Mouse (Mus musculus): ENCODE results near the gene Spsb2. TPM values are rescaled to one million over a fixed set of nuclear protein-coding genes. Genes with fewer than 3 reads are reported as not detected.

The Spsb2 gene
- 4.5 and 6.6 TPM in 2 replicates for polyA plus RNA-seq (2014; fragmentation: Nextera tagmentation; extraction: Ambion mirVana)

DNA sequence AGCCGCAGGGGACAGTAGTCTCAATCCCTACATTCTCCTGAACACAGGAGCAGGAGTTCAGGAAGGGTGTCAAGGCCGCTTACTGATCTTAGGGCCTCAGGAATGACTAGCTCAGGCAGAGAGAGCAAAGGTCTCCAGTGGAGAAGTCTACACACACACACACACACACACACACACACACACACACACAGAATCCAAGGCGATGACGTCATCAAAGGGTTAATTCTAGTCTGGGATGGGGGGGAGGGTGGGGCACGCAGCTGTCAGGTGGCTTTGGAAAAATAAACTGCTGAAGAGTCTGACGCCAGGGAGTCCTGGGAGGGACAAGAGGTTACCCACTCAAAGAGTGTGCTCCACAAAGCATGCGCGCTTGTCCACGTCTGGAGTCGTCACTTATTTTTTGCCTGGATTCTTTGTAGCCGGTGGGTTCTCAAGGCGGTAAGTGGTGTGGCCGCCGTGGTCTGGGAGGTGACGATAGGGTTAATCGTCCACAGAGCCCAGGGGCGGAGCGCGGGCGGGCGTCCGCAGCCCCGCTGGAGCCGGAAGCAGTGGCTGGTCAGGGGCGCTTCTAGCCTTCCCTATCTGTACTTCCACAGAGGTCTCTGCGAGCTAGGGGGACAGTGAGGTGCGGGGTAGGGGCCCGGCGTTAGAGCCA lies at the start of gene Spsb2:
Gene Spsb2 (plus strand): TSS at position 304 of the 655 bp plus-strand sequence.
- Histone ChIP-seq H3K4me1 (ENCODE audit: control insufficient read depth, insufficient read depth, low read length) (peaks cover 37% of the 10 kb centered on the region), H3K4me3 (ENCODE audit: low read depth, low read length) (peak within 1 kb of the TSS; percentile 68), H3K27me3 (ENCODE audit: control insufficient read depth, insufficient read depth, low read length) (no peaks in the 10 kb centered on the region), H3K4me2 (peak within 1 kb of the TSS; percentile 92), H3K9me3 (replicated peaks; ENCODE audit: control insufficient read depth, low read length) (no peaks in the 10 kb centered on the region), H3K9ac (ENCODE audit: low read depth, low read length) (peak within 1 kb of the TSS; percentile 84), H3K36me3 (ENCODE audit: control insufficient read depth, insufficient read depth, low read length) (peaks cover 12% of the 10 kb centered on the region), H3K27ac (ENCODE audit: low read depth, low read length) (peak within 1 kb of the TSS; percentile 92)
- WGBS (ENCODE audit: insufficient replicate concordance), result 4% methylated on average over 29 of the region's 29 CpGs
- ATAC-seq (replicated peaks; ENCODE audit: insufficient number of reproducible peaks, low FRiP score, low TSS enrichment), result peak; percentile 72

GRCm38 (mm10) chr6:124758849-124759232 lies 49.6 kb upstream of the Spsb2 start:
- H3K36me3 ChIP-seq (ENCODE audit: control insufficient read depth, insufficient read depth, low read length), result no peaks in the 10 kb centered on the region
- no peak for ATAC-seq (replicated peaks; ENCODE audit: insufficient number of reproducible peaks, low FRiP score, low TSS enrichment)
- H3K4me2 ChIP-seq, result peak overlapping the region; percentile 49
- H3K4me1 ChIP-seq (ENCODE audit: control insufficient read depth, insufficient read depth, low read length), result peaks cover 32% of the 10 kb centered on the region
- WGBS (ENCODE audit: insufficient replicate concordance), result 43% methylated on average over 2 of the region's 2 CpGs
- no peak overlapping the region for H3K4me3 ChIP-seq (ENCODE audit: low read depth, low read length)
- peaks cover 11% of the 10 kb centered on the region; the same call in 1 of the 2 replicates for H3K27me3 ChIP-seq (ENCODE audit: control insufficient read depth, insufficient read depth, low read length)
- peak overlapping the region; percentile 46 for H3K9ac ChIP-seq (ENCODE audit: low read depth, low read length)
- no peaks in the 10 kb centered on the region for H3K9me3 ChIP-seq (replicated peaks; ENCODE audit: control insufficient read depth, low read length)
- peak overlapping the region; percentile 46; the same call in 1 of the 2 replicates for H3K27ac ChIP-seq (ENCODE audit: low read depth, low read length)

DNA sequence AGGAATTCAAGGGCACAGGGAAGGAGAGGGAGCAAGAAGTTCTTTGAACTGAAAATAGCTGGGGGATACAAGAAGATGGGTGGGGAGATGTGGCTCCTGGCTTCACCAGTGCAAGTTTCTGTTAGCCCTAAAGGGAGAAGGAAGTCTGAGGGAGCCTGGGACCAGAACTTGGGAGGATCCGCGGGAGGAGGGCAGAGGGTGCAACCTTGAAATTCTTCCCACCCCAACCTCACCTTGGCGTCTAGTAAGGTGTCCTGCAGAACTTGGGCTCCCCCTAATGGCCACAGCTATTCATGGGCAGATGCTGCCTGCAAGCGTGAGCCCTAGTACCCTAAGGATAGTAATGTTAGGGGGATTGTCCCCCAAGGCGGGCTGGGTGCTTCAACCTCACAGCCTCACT lies 49.2 kb upstream of the Spsb2 start:
- peak overlapping the region; percentile 49 for H3K4me2 ChIP-seq
- 1% methylated on average over 5 of the region's 5 CpGs for WGBS (ENCODE audit: insufficient replicate concordance)
- H3K27me3 ChIP-seq (ENCODE audit: control insufficient read depth, insufficient read depth, low read length), result peaks cover 11% of the 10 kb centered on the region
- H3K9ac ChIP-seq (ENCODE audit: low read depth, low read length), result peak overlapping the region; percentile 46
- peaks cover 29% of the 10 kb centered on the region for H3K4me1 ChIP-seq (ENCODE audit: control insufficient read depth, insufficient read depth, low read length)
- H3K9me3 ChIP-seq (replicated peaks; ENCODE audit: control insufficient read depth, low read length), result no peaks in the 10 kb centered on the region
- H3K36me3 ChIP-seq (ENCODE audit: control insufficient read depth, insufficient read depth, low read length), result no peaks in the 10 kb centered on the region
- ATAC-seq (replicated peaks; ENCODE audit: insufficient number of reproducible peaks, low FRiP score, low TSS enrichment), result no peak
- no peak overlapping the region for H3K4me3 ChIP-seq (ENCODE audit: low read depth, low read length)
- H3K27ac ChIP-seq (ENCODE audit: low read depth, low read length), result peak overlapping the region; percentile 46; the same call in 1 of the 2 replicates

DNA sequence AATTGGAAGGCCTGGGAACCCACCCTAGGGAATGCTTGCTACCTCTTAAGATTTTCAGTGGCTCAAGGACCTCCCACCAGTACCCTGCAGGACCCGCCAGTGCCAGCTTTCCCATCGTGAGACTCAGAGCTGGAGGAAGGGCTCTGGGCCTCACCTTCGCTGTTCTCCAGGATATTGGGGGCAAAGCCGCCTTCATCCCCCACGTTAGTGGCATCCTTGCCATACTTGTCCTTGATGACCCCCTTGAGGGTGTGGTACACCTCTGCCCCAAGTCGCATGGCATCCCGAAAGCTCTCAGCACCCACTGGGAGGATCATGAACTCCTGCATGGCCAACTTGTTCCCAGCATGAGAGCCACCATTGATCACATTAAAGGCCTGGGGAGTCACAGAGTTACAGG lies 42.5 kb upstream of the Spsb2 start:
- no peaks in the 10 kb centered on the region for H3K36me3 ChIP-seq (ENCODE audit: control insufficient read depth, insufficient read depth, low read length)
- H3K4me2 ChIP-seq, result no peak overlapping the region
- 78% methylated on average over 7 of the region's 7 CpGs for WGBS (ENCODE audit: insufficient replicate concordance)
- H3K27me3 ChIP-seq (ENCODE audit: control insufficient read depth, insufficient read depth, low read length), result peaks cover 19% of the 10 kb centered on the region
- H3K27ac ChIP-seq (ENCODE audit: low read depth, low read length), result no peak overlapping the region
- peaks cover 22% of the 10 kb centered on the region for H3K4me1 ChIP-seq (ENCODE audit: control insufficient read depth, insufficient read depth, low read length)
- H3K9me3 ChIP-seq (replicated peaks; ENCODE audit: control insufficient read depth, low read length), result no peaks in the 10 kb centered on the region
- no peak overlapping the region for H3K9ac ChIP-seq (ENCODE audit: low read depth, low read length)
- H3K4me3 ChIP-seq (ENCODE audit: low read depth, low read length), result no peak overlapping the region
- no peak for ATAC-seq (replicated peaks; ENCODE audit: insufficient number of reproducible peaks, low FRiP score, low TSS enrichment)

GRCm38 (mm10) chr6:124767536-124767919 lies 40.9 kb upstream of the Spsb2 start:
- peaks cover 18% of the 10 kb centered on the region for H3K27me3 ChIP-seq (ENCODE audit: control insufficient read depth, insufficient read depth, low read length)
- H3K4me1 ChIP-seq (ENCODE audit: control insufficient read depth, insufficient read depth, low read length), result peaks cover 22% of the 10 kb centered on the region
- ATAC-seq (replicated peaks; ENCODE audit: insufficient number of reproducible peaks, low FRiP score, low TSS enrichment), result no peak
- no peak overlapping the region for H3K4me3 ChIP-seq (ENCODE audit: low read depth, low read length)
- WGBS (ENCODE audit: insufficient replicate concordance), result 44% methylated on average over 4 of the region's 4 CpGs
- H3K9ac ChIP-seq (ENCODE audit: low read depth, low read length), result no peak overlapping the region
- H3K27ac ChIP-seq (ENCODE audit: low read depth, low read length), result no peak overlapping the region
- H3K36me3 ChIP-seq (ENCODE audit: control insufficient read depth, insufficient read depth, low read length), result no peaks in the 10 kb centered on the region
- H3K4me2 ChIP-seq, result no peak overlapping the region
- H3K9me3 ChIP-seq (replicated peaks; ENCODE audit: control insufficient read depth, low read length), result no peaks in the 10 kb centered on the region

- Histone ChIP-seq H3K4me2 (peak overlapping the region; percentile 91), H3K4me3 (ENCODE audit: low read depth, low read length) (peak overlapping the region; percentile 56), H3K27me3 (ENCODE audit: control insufficient read depth, insufficient read depth, low read length) (peaks cover 16% of the 10 kb centered on the region), H3K9ac (ENCODE audit: low read depth, low read length) (no peak overlapping the region; the same call in 1 of the 2 replicates), H3K4me1 (ENCODE audit: control insufficient read depth, insufficient read depth, low read length) (peaks cover 22% of the 10 kb centered on the region), H3K27ac (ENCODE audit: low read depth, low read length) (no peak overlapping the region), H3K9me3 (replicated peaks; ENCODE audit: control insufficient read depth, low read length) (no peaks in the 10 kb centered on the region), H3K36me3 (ENCODE audit: control insufficient read depth, insufficient read depth, low read length) (no peaks in the 10 kb centered on the region)
- WGBS (ENCODE audit: insufficient replicate concordance), result 21% methylated on average over 19 of the region's 19 CpGs
- 0 out of 2 replicates have a peak, but pooled peaks have one; percentile 29 for ATAC-seq (replicated peaks; ENCODE audit: insufficient number of reproducible peaks, low FRiP score, low TSS enrichment)
Observed at GRCm38 (mm10) chr6:124767920-124768703, 40.3 kb upstream of the Spsb2 start.

GRCm38 (mm10) chr6:124768704-124769044 lies 39.8 kb upstream of the Spsb2 start:
- Histone ChIP-seq H3K27me3 (ENCODE audit: control insufficient read depth, insufficient read depth, low read length) (peaks cover 14% of the 10 kb centered on the region), H3K4me1 (ENCODE audit: control insufficient read depth, insufficient read depth, low read length) (peaks cover 22% of the 10 kb centered on the region), H3K36me3 (ENCODE audit: control insufficient read depth, insufficient read depth, low read length) (no peaks in the 10 kb centered on the region), H3K9me3 (replicated peaks; ENCODE audit: control insufficient read depth, low read length) (no peaks in the 10 kb centered on the region), H3K9ac (ENCODE audit: low read depth, low read length) (peak overlapping the region; percentile 16; the same call in 1 of the 2 replicates), H3K4me2 (peak overlapping the region; percentile 91), H3K27ac (ENCODE audit: low read depth, low read length) (no peak overlapping the region), H3K4me3 (ENCODE audit: low read depth, low read length) (peak overlapping the region; percentile 56)
- WGBS (ENCODE audit: insufficient replicate concordance), result 2% methylated on average over 9 of the region's 9 CpGs
- ATAC-seq (replicated peaks; ENCODE audit: insufficient number of reproducible peaks, low FRiP score, low TSS enrichment), result no peak

- peaks cover 22% of the 10 kb centered on the region for H3K4me1 ChIP-seq (ENCODE audit: control insufficient read depth, insufficient read depth, low read length)
- no peaks in the 10 kb centered on the region for H3K9me3 ChIP-seq (replicated peaks; ENCODE audit: control insufficient read depth, low read length)
- no peak within 1 kb of the TSS for H3K27ac ChIP-seq (ENCODE audit: low read depth, low read length)
- ATAC-seq (replicated peaks; ENCODE audit: insufficient number of reproducible peaks, low FRiP score, low TSS enrichment), result peak; percentile 68
- 1% methylated on average over 52 of the region's 54 CpGs for WGBS (ENCODE audit: insufficient replicate concordance)
- H3K4me2 ChIP-seq, result peak within 1 kb of the TSS; percentile 91
- H3K4me3 ChIP-seq (ENCODE audit: low read depth, low read length), result peak within 1 kb of the TSS; percentile 56
- peak within 1 kb of the TSS; percentile 67 for H3K9ac ChIP-seq (ENCODE audit: low read depth, low read length)
- no peaks in the 10 kb centered on the region for H3K36me3 ChIP-seq (ENCODE audit: control insufficient read depth, insufficient read depth, low read length)
- H3K27me3 ChIP-seq (ENCODE audit: control insufficient read depth, insufficient read depth, low read length), result peaks cover 13% of the 10 kb centered on the region
Observed at GRCm38 (mm10) chr6:124769101-124769765, 39.2 kb upstream of the Spsb2 start, which contains the start of gene Eno2. TSS of gene Eno2 (minus strand) at chr6:124769673.
